11 mouse cellular contexts compared by ENCODE assay signal in genomic region chr2:101882998-101883397, GRCm38 (mm10). TPM values are rescaled to one million over a fixed set of nuclear protein-coding genes. Genes with fewer than 3 reads are reported as not detected.
DNase-seq lines count a peak whose midpoint lies in the region; ATAC-seq and TF ChIP-seq lines count a peak whose summit lies in the region.
"Had no signal": no experiment of that assay in that cellular context is flagged by ENCODE, and none has a peak within 500 bp of the region (broad histone marks: within the 10 kb centered on the region; RNA-seq: fewer than 3 reads in every experiment).

TSS of gene Prr5l (minus strand) at chr2:101883027.

- no peak within 1 kb of the TSS for H3K27ac ChIP-seq in kidney, embryonic 16.5 days (ENCODE audit: low read length)
- no peak within 1 kb of the TSS for H3K27ac ChIP-seq in midbrain, embryonic 12.5 days (replicated peaks)
- no peak within 1 kb of the TSS for H3K27ac ChIP-seq in midbrain, embryonic 14.5 days (replicated peaks; ENCODE audit: low read depth, low read length)
- H3K27ac ChIP-seq in embryonic facial prominence, embryonic 13.5 days, result no peak within 1 kb of the TSS
- H3K27ac ChIP-seq in macrophage, result peak within 1 kb of the TSS; percentile 71
- no peak within 1 kb of the TSS for H3K27ac ChIP-seq in liver, embryonic 11.5 days (ENCODE audit: low read depth, low read length)
- no peak within 1 kb of the TSS for H3K27ac ChIP-seq in gastrocnemius, adult 2 months

- WGBS in kidney, embryonic 16.5 days, result 38% methylated on average over 3 of the region's 3 CpGs
- 37% methylated on average over 3 of the region's 3 CpGs for WGBS in midbrain, embryonic 12.5 days
- WGBS in midbrain, embryonic 14.5 days, result 30% methylated on average over 3 of the region's 3 CpGs
- 53% methylated on average over 3 of the region's 3 CpGs for WGBS in embryonic facial prominence, embryonic 13.5 days
- whole genome bisulfite sequencing in macrophage (ENCODE audit: missing documents), result 58% methylated on average over 3 of the region's 3 CpGs
- 67% methylated on average over 3 of the region's 3 CpGs for WGBS in liver, embryonic 11.5 days

- peaks cover 9% of the 10 kb centered on the region for H3K4me1 ChIP-seq in kidney, embryonic 16.5 days (ENCODE audit: insufficient read depth, low read length)
- peaks cover 12% of the 10 kb centered on the region for H3K4me1 ChIP-seq in midbrain, embryonic 12.5 days
- peaks cover 9% of the 10 kb centered on the region for H3K4me1 ChIP-seq in midbrain, embryonic 14.5 days (ENCODE audit: control insufficient read depth, insufficient read depth, low read length)
- peaks cover 11% of the 10 kb centered on the region for H3K4me1 ChIP-seq in embryonic facial prominence, embryonic 13.5 days
- H3K4me1 ChIP-seq in liver, embryonic 11.5 days (replicated peaks; ENCODE audit: control insufficient read depth, insufficient read depth, low read length), result peaks cover 6% of the 10 kb centered on the region

- ATAC-seq in kidney, embryonic 16.5 days (ENCODE audit: low FRiP score, low TSS enrichment), result no peak
- ATAC-seq in midbrain, embryonic 12.5 days (ENCODE audit: low FRiP score, low read depth), result no peak
- ATAC-seq in midbrain, embryonic 14.5 days (ENCODE audit: low FRiP score, low TSS enrichment), result no peak
- no peak for ATAC-seq in embryonic facial prominence, embryonic 13.5 days (ENCODE audit: insufficient number of reproducible peaks, insufficient read depth, low FRiP score, low TSS enrichment, low read depth)
- ATAC-seq in liver, embryonic 11.5 days (replicated peaks; ENCODE audit: low FRiP score), result no peak

- H3K9ac ChIP-seq in kidney, embryonic 16.5 days (replicated peaks; ENCODE audit: low read length), result no peak within 1 kb of the TSS
- H3K9ac ChIP-seq in midbrain, embryonic 12.5 days (replicated peaks), result no peak within 1 kb of the TSS
- H3K9ac ChIP-seq in midbrain, embryonic 14.5 days (replicated peaks; ENCODE audit: low read length), result no peak within 1 kb of the TSS
- H3K9ac ChIP-seq in embryonic facial prominence, embryonic 13.5 days, result no peak within 1 kb of the TSS
- H3K9ac ChIP-seq in liver, embryonic 11.5 days (ENCODE audit: low read depth, low read length), result no peak within 1 kb of the TSS

- H3K4me3 ChIP-seq in kidney, embryonic 16.5 days (ENCODE audit: low read length), result no peak within 1 kb of the TSS
- H3K4me3 ChIP-seq in midbrain, embryonic 12.5 days, result no peak within 1 kb of the TSS
- H3K4me3 ChIP-seq in midbrain, embryonic 14.5 days (replicated peaks; ENCODE audit: low read depth, low read length), result no peak within 1 kb of the TSS
- H3K4me3 ChIP-seq in embryonic facial prominence, embryonic 13.5 days, result no peak within 1 kb of the TSS
- no peak within 1 kb of the TSS for H3K4me3 ChIP-seq in macrophage (ENCODE audit: inconsistent target)
- H3K4me3 ChIP-seq in liver, embryonic 11.5 days (ENCODE audit: low read depth, low read length), result no peak within 1 kb of the TSS
- H3K4me3 ChIP-seq in gastrocnemius, adult 2 months, result no peak within 1 kb of the TSS
- H3K4me3 ChIP-seq: myocyte had no signal

- no peaks in the 10 kb centered on the region for H3K9me3 ChIP-seq in kidney, embryonic 16.5 days (ENCODE audit: low read length)
- H3K9me3 ChIP-seq in midbrain, embryonic 12.5 days, result no peaks in the 10 kb centered on the region
- no peaks in the 10 kb centered on the region for H3K9me3 ChIP-seq in midbrain, embryonic 14.5 days (ENCODE audit: control insufficient read depth, low read length)
- H3K9me3 ChIP-seq in embryonic facial prominence, embryonic 13.5 days, result no peaks in the 10 kb centered on the region
- H3K9me3 ChIP-seq in liver, embryonic 11.5 days (ENCODE audit: control insufficient read depth, low read length), result no peaks in the 10 kb centered on the region

- TF ChIP-seq CTCF in gastrocnemius, adult 2 months (IDR thresholded peaks at IDR 0.05), result no peak

- no peaks in the 10 kb centered on the region for H3K27me3 ChIP-seq in kidney, embryonic 16.5 days (ENCODE audit: insufficient read depth, low read length)
- H3K27me3 ChIP-seq in midbrain, embryonic 12.5 days, result peaks cover 12% of the 10 kb centered on the region
- no peaks in the 10 kb centered on the region for H3K27me3 ChIP-seq in midbrain, embryonic 14.5 days (ENCODE audit: control insufficient read depth, insufficient read depth, low read length)
- peaks cover 5% of the 10 kb centered on the region; the same call in 1 of the 2 replicates for H3K27me3 ChIP-seq in embryonic facial prominence, embryonic 13.5 days
- H3K27me3 ChIP-seq in liver, embryonic 11.5 days (replicated peaks; ENCODE audit: control insufficient read depth, insufficient read depth, low read length), result no peaks in the 10 kb centered on the region; the same call in 1 of the 2 replicates

- intact Hi-C loops in gastrocnemius, adult 2 months (cut with DNase I), result no loop called here

- peaks cover 19% of the 10 kb centered on the region for H3K79me2 ChIP-seq in macrophage (ENCODE audit: inconsistent target)

- H3K36me3 ChIP-seq in kidney, embryonic 16.5 days (ENCODE audit: insufficient read depth, low read length), result no peaks in the 10 kb centered on the region
- H3K36me3 ChIP-seq in midbrain, embryonic 12.5 days, result no peaks in the 10 kb centered on the region
- H3K36me3 ChIP-seq in midbrain, embryonic 14.5 days (ENCODE audit: control insufficient read depth, insufficient read depth, low read length), result no peaks in the 10 kb centered on the region
- no peaks in the 10 kb centered on the region for H3K36me3 ChIP-seq in embryonic facial prominence, embryonic 13.5 days
- H3K36me3 ChIP-seq in macrophage (ENCODE audit: inconsistent target), result no peaks in the 10 kb centered on the region
- H3K36me3 ChIP-seq in liver, embryonic 11.5 days (ENCODE audit: control insufficient read depth, insufficient read depth, low read length), result no peaks in the 10 kb centered on the region

- DNase-seq in kidney, postnatal 25 days, result no peak
- no peak for DNase-seq in midbrain, embryonic 14.5 days
- DNase-seq in liver, embryonic 11.5 days (ENCODE audit: low spot score), result no peak
- DNase-seq in gastrocnemius, adult 2 months, result no peak
- DNase-seq: cerebellum, adult 9-11 months; gastrocnemius, postnatal 10 days had no signal

- no peak within 1 kb of the TSS for H3K4me2 ChIP-seq in kidney, embryonic 16.5 days (replicated peaks; ENCODE audit: low read depth, low read length)
- no peak within 1 kb of the TSS for H3K4me2 ChIP-seq in midbrain, embryonic 12.5 days (replicated peaks)
- H3K4me2 ChIP-seq in midbrain, embryonic 14.5 days (ENCODE audit: low read length), result no peak within 1 kb of the TSS
- no peak within 1 kb of the TSS for H3K4me2 ChIP-seq in embryonic facial prominence, embryonic 13.5 days
- no peak within 1 kb of the TSS for H3K4me2 ChIP-seq in liver, embryonic 11.5 days

RNA-seq across cellular contexts. Expression of gene Prr5l, which starts in this region (rescaled TPM):
- polyA plus RNA-seq in kidney, embryonic 16.5 days (2015; fragmentation: Nextera tagmentation; extraction: Ambion mirVana), result 70.8 and 71.6 TPM in 2 replicates
- 13.8 and 15.5 TPM in 2 replicates for polyA plus RNA-seq in midbrain, embryonic 12.5 days (2016; fragmentation: Nextera tagmentation; extraction: Ambion mirVana)
- 2.5 and 4.9 TPM in 2 replicates for polyA plus RNA-seq in midbrain, embryonic 14.5 days (2014; fragmentation: Nextera tagmentation; extraction: Ambion mirVana)
- 25.7 and 34.1 TPM in 2 replicates for polyA plus RNA-seq in embryonic facial prominence, embryonic 13.5 days (2015; fragmentation: Nextera tagmentation; extraction: Ambion mirVana)
- 10 to 100 TPM in 24 of 26 experiments, 1 to 10 TPM in 2; 6.5 to 82.7 (median 24.2) TPM for total RNA-seq in macrophage (2018; cell fraction: chromatin; rRNA removed)
- total RNA-seq in macrophage (2018; cell fraction: cytosol; rRNA removed), result 10 to 100 TPM in 10 of 26 experiments, 1 to 10 TPM in 16; 6.7 to 24.8 (median 8.9) TPM
- total RNA-seq in macrophage (2018; cell fraction: nucleus; rRNA removed), result 10 to 100 TPM; 12.4 to 70.5 (median 28.2) TPM
- 1.8 to 9.4 TPM (median 5.8 TPM) in 3 replicates for polyA plus RNA-seq in macrophage (2018)
- 8.5 and 8.9 TPM in 2 replicates for polyA plus RNA-seq in liver, embryonic 11.5 days (2014; fragmentation: Nextera tagmentation; extraction: Ambion mirVana)
- total RNA-seq in gastrocnemius, adult 2 months (2021), result under 1 TPM in 1 of 2 experiments, not detected in 1; 0.53 TPM
